Mouse (Mus musculus) telencephalon, adult 2 months (tissue): Measurements from ENCODE around the gene Gypa.

ENCODE experiments used
- DNase-seq: peaks from one replicate; pipeline ENCODE4 v3.0.0-alpha.2; 2011; ENCODE audit warnings: low read depth, low spot score

Gene Gypa

DNA sequence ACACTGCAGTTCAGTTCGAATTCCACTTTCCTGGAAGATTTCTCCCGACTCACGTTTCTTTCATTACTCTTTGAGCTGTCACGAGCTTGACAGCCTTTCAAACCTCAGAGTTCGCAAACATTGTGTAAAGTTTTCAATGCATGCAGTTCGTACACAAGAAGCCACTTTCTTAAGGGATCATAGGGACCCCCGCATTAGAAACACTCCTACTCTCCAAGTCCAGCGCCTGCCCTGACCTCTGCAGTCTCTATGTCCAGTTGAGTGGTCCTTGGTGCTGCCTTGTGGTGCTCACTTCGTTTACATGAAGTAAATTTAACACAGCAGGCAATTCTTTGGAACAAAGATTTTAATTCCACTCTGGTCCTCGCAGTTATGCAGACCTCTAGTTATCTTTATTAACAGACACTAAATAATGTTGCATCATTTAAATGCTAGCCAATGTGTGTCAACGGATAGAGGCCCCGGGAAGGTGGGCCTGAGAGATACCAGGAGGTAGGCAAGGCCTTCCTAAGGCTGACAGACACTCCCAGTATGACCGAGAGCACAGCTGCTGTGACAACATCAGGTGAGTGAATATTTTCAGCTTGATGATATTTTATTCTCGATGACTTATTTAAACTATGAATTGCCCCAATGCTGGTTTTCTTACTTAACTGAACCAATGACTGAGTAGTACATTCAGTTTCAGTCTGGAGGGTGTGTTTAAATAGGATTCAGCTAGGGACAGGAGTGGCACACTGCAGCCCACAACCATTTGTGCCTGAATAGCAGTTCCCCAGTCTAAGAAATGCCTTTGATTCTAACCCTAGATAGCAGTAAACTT is at the start of gene Gypa:
Gene Gypa, plus strand, starts transcription at position 259 of the 823 bp plus-strand sequence.
- no peak for DNase-seq

DNA sequence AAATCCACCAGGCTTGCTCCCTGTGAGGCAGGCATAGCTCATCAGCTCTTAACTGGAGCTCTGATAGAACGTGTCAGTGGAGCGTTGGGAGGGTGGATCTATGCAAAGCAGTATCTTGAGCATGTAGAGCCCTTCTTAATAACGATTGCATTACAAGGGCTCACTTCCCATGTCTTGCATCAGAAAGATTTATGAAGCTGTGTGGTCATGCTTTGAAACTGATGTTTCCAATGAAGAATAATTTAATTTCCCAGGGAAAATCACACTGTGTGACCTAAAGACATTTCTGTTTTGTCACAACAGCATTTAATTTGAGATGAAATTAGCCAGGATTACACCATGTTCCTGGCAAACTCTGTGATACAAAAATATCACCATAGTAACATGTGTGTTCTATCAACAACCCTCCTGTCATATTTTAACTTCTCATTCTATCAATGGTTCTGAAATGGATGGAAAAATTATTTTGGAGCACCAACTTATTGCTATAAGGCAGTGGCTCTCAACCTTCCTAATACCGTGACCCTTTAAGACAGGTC is 49.0 kb upstream of the Gypa start:
- DNase-seq = no peak

DNA sequence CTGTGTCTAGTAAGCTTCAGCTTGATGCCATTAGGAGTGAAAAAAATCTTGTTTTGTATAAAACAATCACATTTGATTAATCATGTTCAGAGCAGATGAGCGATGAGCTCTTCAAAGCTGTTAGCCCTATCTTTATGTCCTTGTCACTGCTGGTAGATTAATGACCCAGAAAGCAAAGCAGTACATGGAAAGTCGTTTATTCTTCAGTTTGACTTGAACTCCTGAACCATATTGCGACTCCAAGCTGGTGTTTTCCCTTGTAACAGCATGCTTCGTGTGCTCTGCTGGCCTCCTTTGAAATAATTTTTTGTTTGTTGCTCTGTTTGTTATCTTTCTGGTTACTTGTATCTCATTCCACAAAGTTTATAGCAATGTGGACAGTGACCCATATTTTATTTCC is 46.4 kb upstream of the Gypa start:
- no peak for DNase-seq

DNA sequence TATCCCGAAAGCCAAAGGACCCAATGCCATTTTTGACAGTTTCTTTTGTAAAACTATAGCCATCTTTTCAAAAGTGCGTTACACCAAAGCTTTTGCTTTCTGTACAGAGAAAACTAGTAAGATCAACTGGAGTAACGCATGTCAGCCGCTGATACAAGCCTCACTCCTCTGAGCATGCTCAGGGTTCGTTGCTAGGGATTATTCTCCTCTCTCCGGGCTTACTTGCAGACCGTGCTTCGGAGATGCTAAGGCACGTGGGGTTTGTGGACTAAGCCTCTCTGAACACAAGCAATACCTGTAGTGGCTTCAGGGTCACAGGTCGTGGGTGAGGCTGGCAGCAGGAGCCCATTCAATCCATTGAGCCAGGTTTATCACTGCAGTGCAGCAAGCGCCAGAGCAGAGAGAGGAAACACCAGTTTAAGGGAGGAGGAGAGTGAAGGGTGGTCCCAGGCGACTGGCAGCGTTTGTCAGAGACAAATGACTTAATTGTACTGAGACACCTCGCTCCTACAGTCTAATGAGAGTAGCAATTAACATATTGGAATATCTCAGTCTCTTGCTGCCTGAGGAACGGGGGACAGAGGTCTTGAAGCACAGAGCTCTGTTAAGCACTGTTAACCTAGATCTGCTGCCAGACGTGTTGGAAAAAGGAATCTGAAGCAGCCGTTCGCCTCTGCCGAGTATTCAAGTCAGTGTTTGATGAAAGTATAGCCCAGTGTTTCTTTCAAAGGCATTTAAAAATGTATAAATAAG is 41.5 kb upstream of the Gypa start:
- DNase-seq = no peak

DNA sequence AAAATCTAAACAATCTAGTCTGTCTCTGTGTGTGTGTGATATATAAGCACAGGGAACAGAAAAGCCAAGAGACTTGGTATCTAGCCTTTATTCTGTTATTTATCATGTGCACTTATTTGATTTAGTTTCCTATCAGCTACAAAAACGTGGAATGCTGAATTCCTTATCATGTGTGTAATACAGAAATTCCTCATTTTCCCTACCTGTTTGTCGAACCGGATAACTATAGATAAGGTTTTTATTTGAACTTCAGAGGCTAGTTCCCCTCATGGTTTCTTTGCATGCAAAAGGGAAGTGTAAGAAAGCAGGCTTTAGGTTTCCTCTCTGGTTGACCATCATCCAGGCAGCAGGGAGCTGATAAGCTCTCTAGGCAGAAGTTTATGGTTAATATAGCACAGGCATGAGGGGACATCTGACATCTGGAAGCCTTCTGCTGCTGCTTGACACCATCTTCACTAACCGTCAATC is 30.1 kb upstream of the Gypa start:
- no peak for DNase-seq

DNA sequence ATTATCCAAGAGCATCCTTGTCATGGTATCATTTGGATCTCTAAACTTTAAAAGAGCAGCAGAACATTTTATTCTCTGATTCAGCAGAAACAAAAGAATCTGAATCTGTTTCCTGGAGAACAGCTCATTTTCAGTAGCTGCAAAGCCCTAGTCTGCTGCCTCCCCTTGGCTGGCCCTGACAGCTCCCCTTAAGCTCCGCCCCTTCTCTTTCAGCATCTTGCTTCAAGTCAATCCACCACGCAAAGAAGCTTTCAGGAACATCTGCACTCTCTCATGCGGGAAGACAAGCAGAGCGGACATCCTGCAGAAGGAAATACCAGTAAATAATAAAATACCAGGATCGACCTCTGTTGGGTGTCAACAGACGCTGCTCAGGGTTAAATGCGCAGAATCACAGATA is 18.6 kb upstream of the Gypa start:
- DNase-seq = no peak

DNA sequence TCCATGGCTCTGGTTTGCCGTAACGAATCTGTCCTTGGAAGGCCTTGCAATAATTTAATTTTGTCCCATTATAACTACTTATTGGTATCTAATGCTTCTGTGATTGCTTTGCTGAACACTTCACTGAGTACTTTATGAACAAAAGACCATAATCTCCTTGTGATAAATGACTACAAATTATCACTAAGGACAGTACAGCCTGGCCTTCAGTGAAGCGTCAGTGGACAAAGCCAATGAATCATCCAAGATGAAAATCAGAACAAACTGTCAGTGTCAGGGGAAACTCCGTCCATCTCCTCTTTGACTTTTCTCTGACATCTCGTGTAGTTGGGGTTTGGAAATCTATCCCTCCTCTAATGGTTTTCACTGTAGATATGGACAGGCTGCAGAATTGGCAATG is 15.4 kb upstream of the Gypa start:
- no peak for DNase-seq

DNA sequence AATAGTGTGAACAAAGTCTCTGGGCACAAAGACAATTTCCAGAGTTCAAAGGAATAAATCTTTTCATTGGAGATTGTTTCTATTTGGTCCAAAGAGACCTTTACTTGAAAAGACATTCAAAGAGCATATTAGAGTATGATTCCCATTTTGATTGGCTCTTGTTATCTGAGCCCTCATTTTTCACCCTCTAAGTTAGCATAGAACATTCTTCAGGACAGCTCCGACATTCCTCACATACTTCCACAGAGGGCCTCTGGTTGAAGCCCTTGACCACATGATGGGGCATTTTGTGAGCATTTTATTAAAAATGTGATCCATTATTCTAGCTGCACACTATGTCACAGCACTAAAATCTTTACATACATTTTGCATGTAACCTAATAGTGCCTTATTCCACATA is 14.5 kb upstream of the Gypa start:
- no peak for DNase-seq

DNA sequence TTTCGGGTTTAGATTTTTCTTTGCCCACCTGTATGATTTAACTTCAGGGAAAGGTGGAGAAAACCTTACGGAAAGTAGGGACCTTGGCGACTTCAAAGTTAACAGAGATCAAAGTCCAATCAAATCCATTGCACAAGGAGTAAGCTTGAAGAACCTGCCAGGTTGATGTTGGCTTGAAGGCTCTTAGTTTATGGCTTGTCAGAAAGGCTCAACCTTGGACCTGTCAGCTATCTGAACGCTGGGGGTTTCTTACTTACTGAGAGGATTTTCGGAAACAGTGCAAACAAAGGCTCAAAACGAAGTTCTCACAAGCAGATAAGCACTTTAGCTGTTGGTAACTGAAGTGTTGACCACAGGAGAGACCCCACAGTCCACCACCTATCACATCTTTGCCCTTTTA is 11.4 kb upstream of the Gypa start:
- no peak for DNase-seq

DNA sequence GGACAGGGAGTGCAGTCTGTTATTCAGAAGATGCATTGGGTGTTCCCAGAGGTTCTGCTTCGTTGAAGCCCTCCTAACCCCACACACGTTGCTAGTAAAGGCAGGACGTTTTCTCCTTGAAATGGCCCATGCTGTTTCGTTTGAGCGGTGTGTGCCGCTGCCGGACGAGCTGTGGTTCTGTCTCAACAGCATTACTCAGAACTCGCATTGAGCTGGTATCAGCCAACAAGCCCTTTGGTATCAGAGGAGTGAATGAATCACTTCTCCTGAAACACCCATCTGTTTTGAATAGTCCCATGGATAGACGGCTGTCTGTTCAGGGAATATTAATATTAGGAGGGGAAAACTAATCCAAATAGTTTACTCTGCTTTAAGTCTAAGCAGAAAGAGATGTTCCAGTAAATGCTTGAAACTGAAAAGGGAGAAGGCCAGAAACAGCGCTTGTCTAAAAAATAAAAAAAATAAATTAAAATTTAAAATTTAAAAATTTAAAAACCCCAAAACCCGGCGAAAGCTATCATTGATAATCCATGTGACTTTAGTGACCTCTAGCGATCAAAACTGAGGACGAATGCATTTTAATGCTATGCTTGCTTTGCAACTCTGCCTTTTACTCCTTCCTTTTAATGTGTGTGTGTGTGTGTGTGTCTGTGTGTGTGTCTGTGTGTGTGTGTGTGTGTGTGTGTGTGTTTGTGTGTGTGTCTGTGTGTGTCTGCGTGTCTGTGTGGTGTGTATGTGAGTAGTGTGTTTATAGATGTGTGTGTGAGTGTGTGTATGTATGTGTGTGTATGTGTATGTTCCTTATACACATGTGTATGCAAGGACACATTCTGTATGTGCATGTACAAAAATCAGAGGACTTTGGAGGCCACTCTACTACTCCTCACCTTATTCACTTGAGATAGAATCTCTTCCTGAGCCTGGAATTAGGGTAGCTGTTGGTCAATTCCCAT is 10.5 kb upstream of the Gypa start:
- DNase-seq = no peak

DNA sequence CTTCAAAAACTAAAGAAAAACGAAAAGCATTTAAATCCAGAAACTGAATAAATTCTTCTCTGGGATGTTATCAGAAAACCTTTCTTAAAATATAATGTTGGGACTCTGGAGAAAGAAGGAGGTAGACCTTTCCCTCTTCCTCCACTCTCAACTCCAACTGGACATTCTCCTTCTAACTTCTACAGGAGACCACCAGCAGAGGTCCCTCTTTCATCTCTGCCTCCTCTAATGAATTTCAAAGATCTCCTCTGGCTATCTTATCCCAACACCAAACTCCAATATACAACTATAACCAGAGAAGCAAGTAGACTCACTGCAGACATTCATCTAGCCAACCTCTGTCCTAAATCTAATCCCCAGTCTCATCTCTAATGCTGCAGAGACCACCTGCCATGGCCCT is 2.0 kb upstream of the Gypa start:
- no peak for DNase-seq

DNA sequence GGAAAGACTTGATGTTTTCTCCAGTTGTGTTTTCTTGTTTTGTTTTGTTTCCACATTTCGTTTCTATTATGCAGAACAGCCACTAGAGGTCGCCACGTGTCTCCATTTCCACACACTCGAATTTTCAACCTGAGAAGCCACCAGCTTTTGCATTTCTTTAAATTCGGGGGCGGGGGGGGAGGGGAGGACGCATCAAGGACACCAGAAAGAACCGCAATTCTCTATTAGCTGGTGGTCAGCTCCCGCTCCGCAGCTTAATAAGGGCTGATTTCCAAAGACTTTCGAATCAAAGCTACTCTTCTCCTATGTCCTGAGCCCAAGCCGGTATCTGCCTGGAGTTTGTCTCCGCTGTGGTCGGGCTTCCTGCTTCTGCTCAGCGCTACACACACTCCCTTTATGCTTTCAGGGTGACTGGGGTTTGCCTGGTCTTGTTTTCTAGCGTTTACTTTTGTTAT is 567 bp upstream of the Gypa start:
- DNase-seq = peak; percentile 36

DNA sequence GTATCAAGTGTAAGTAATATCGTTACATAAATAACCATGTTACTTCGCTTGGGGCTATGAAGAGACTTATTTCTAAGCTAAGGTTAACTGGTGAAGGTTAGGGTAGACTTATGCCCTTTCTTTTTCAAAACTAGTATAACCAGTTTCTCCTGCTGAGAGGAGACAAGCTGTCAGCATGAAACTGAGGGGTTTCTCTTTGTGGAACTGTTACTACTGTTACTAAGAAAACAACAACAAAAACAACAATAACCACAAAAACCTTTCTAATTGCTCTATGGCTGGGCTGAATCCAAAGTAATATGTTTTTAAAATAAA is 722 bp downstream of the Gypa start:
- no peak for DNase-seq

DNA sequence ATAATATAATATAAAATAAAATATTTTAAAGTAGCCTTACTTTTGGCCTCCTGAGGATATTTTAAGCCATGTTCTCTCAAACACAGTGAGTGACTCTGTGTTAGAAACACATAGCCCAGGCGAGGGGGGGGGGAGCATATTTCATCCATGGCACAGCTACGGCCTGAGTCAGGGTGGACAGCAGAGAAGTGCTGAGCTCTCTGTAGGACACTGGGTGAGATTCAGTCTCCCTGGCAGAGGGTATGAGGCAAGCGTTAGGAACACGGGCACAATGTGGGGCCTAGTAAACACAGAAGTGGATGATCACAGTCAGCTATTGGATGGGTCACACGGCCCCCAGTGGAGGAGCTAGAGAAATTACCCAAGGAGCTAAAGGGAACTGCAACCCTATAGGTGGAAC is 1.2 kb downstream of the Gypa start:
- no peak for DNase-seq

DNA sequence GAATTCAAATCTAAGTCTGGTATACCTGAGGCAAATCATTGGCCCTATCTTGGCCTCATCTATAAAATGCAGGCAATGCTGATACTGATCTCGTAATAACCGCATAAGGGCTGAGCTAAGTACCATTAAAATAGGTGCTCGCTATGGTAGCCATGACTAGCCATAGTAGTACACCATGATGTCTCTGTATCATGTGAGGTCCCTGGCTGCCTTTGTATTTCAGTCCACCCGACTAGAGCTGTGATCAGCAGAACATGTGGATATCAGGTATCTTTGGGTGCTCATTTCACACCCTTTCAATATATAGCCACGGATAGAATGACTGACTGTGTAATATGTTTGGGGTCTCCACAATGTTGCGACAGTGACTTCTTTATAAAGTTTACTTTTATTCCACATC is 1.9 kb downstream of the Gypa start:
- no peak for DNase-seq

DNA sequence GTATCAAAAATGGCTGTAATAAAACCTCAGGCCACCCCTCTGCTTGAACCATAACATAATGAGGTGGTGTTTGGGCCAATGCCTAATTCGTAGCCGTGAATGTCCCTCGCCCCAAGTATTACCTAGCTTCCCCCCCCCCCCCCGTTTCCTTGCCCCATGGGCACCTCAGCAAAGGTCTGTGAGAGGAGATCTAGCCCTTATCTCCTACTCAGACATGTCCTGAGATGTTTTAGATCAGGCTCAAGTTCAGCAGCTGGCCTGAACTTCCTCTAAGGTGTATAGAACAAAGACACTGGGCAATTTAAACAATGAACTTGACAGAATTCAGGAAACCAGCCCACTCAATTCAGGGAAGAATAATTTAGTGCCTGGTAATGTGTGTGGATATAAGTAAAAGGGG is 3.7 kb downstream of the Gypa start:
- no peak for DNase-seq

DNA sequence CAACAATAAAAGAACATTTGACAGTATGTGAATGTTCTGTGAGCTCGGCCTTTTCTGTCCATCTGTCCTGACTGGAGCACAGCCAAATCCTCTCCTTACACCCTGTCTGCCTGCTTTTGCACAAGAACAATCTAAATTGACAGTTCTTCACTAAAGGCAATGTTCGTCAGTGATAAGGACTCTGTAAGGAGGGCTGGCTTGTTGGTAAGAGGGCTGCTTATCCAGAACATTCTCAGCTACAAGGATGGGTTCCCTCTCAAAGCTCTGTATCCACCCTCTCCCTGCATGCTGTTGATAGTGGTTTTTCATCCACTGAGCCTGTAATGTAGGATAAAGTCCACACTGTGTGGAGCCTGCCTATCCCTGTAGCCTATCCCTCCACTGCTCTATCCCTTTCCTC is 6.7 kb downstream of the Gypa start:
- no peak for DNase-seq

DNA sequence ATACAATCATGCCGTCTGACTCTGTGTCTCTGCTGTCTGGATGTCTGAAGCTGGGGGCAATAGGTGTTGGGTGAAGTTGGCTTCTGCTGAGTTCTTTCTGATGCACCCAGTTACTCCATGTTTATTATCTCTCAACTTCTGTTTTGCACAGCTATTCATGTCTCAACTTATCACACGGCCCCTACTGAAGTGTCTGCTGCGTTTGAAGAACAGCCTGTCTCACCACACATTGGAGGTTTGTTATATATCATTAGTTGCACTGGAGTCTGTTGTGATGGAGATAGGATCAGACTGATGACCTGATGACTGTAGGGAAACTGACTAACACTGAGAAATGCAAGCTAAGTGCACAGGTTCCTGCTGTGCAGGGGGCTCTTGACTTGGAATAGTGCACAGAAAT is 7.2 kb downstream of the Gypa start:
- DNase-seq = no peak

DNA sequence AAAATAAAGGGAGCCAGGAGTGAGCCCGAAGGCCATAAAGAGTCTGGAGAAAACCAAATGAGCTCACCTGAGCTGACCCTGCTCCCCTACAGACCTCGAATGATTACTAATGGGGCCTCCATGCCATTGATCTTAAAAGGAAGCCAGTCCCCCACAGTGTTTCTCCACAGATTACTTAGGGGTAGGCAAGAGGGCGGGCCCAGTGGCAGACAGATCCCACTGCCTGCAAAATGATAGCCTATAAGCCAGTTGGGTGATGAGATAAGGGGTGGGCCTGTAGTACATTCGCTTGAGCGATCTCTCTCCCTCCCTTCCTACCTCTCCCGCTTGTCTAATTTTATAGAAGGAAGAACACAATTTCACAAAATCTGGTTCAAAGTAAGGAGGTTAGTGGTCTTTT is 7.7 kb downstream of the Gypa start:
- DNase-seq = no peak

DNA sequence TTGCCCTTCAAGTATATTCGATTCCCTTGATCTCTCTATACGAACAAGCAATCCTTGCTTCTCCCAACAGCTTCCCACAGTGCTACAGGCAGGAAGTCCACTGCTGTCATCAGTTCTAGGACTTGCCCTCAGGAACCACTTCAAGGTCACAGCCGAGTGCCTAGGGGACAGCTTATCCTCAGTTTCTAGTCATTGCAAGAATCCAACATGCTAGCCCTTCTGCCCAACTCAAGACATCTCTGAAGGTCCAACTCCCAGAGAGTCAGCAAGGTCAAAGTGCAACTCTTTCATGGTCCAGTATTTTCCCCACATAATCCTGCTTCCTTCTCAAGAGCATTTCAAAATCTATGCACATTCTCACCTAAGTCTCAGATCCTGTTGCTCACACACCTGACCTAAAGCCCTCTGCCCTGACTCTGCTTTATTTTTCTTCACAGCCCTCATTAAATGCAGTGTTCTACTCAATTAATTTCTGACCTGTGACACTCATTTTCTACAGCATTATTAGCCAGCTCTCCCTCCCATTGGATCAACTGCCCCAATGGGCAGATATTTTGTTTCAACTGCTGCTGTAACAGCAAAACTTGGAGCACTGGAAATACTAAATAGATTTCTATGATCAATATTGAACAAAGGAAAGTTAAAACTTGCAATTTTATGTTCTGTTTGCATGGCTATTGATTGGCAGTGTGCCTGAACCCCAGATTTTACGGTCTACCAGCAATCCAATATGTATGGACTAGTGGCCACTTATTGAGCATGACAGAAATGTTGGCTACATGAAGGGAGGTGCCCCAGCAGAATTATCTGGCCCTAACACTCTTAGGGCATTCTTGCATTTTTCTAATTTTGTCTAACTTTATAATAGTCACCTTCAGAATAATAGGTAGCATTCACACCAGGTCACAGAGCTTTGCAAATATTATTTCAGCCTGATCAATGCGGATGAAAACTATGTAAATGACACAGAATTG is 33.1 kb downstream of the Gypa start:
- DNase-seq = no peak

DNA sequence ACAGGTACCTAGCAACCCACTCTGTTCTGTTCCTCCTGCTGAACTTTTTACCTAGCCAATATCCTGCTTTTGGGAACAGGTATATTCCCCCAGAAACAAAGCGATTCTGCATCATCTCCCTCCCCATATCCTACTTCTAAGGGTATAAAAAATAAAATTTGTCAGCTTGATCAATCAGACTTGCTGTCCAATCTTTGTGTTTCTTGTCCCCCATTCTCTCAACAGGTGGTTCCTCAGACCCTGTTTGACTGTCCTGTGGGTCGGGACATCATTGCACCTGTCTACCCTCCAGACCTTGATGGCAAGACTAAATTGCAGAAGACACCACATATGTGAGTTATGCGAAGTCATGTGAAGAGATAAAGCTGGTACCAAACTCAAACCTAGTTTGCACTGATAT is 48.3 kb downstream of the Gypa start:
- no peak for DNase-seq
